Mouse (Mus musculus): ENCODE measurements at regions not wholly inside any gene's neighbourhood (a gene's known extent, or its start where the extent isn't known, plus 50 kb on each side); places are given as distances from the start of the nearest gene placed in this dataset.
A peak's percentile ranks its signal among the peaks of the same experiment; 100 is the strongest.

GRCm38 (mm10) chr1:169346876-169347275 is 184.4 kb downstream of the Nuf2 start:
- no peak overlapping the region for H3K27ac ChIP-seq (ENCODE audit: low read length)
- H3K9ac ChIP-seq (replicated peaks; ENCODE audit: low read depth), result no peak overlapping the region
- H3K36me3 ChIP-seq (ENCODE audit: insufficient read depth, low read length), result no peaks in the 10 kb centered on the region
- H3K4me2 ChIP-seq (replicated peaks; ENCODE audit: low read depth, low read length), result no peak overlapping the region
- no peak for DNase-seq (ENCODE audit: low spot score)
- TF ChIP-seq CTCF (IDR thresholded peaks at IDR 0.05), result no peak
- TF ChIP-seq EP300 (IDR thresholded peaks at IDR 0.05), result no peak
- no peaks in the 10 kb centered on the region for H3K27me3 ChIP-seq (replicated peaks; ENCODE audit: insufficient read depth, low read length)
- H3K4me1 ChIP-seq (ENCODE audit: insufficient read depth, low read depth, low read length), result no peaks in the 10 kb centered on the region
- H3K9me3 ChIP-seq (ENCODE audit: low read length), result no peaks in the 10 kb centered on the region
- 91% methylated on average over 1 of the region's 1 CpGs for WGBS
- H3K4me3 ChIP-seq (ENCODE audit: low read depth, low read length), result no peak overlapping the region
- no peak for ATAC-seq

- 59% methylated on average over 1 of the region's 1 CpGs for WGBS
- H3K4me1 ChIP-seq (ENCODE audit: insufficient read depth, low read depth, low read length), result no peaks in the 10 kb centered on the region
- DNase-seq (ENCODE audit: low spot score) (no peak), ATAC-seq (no peak)
- H3K9ac ChIP-seq (replicated peaks; ENCODE audit: low read depth), result no peak overlapping the region
- H3K9me3 ChIP-seq (ENCODE audit: low read length), result no peaks in the 10 kb centered on the region
- no peaks in the 10 kb centered on the region for H3K36me3 ChIP-seq (ENCODE audit: insufficient read depth, low read length)
- TF ChIP-seq EP300 (IDR thresholded peaks at IDR 0.05) (no peak), CTCF (IDR thresholded peaks at IDR 0.05) (no peak)
- H3K4me3 ChIP-seq (ENCODE audit: low read depth, low read length), result no peak overlapping the region
- no peak overlapping the region for H3K27ac ChIP-seq (ENCODE audit: low read length)
- no peak overlapping the region for H3K4me2 ChIP-seq (replicated peaks; ENCODE audit: low read depth, low read length)
- no peaks in the 10 kb centered on the region for H3K27me3 ChIP-seq (replicated peaks; ENCODE audit: insufficient read depth, low read length)
Measured at GRCm38 (mm10) chr1:169341131-169341530, 190.1 kb downstream of the Nuf2 start.

GRCm38 (mm10) chr1:169338461-169338860 is 192.8 kb downstream of the Nuf2 start:
- Histone ChIP-seq H3K9ac (replicated peaks; ENCODE audit: low read depth) (no peak overlapping the region), H3K4me3 (ENCODE audit: low read depth, low read length) (no peak overlapping the region), H3K4me2 (replicated peaks; ENCODE audit: low read depth, low read length) (no peak overlapping the region), H3K27me3 (replicated peaks; ENCODE audit: insufficient read depth, low read length) (no peaks in the 10 kb centered on the region), H3K9me3 (ENCODE audit: low read length) (no peaks in the 10 kb centered on the region), H3K27ac (ENCODE audit: low read length) (no peak overlapping the region), H3K4me1 (ENCODE audit: insufficient read depth, low read depth, low read length) (no peaks in the 10 kb centered on the region), H3K36me3 (ENCODE audit: insufficient read depth, low read length) (no peaks in the 10 kb centered on the region)
- peak; percentile 40 for DNase-seq (ENCODE audit: low spot score)
- peak; percentile 26; the same call in 1 of the 2 replicates for ATAC-seq
- 23% methylated on average over 4 of the region's 4 CpGs for WGBS
- TF ChIP-seq EP300 (IDR thresholded peaks at IDR 0.05) (peak; percentile 28; the same call in 1 of the 2 replicates), CTCF (IDR thresholded peaks at IDR 0.05) (no peak)

- 76% methylated on average over 5 of the region's 5 CpGs for WGBS
Measured at GRCm38 (mm10) chr1:169332165-169332564, 199.1 kb downstream of the Nuf2 start.

GRCm38 (mm10) chr1:169313241-169313640 is 218.0 kb downstream of the Nuf2 start:
- no peak overlapping the region for H3K9ac ChIP-seq (replicated peaks; ENCODE audit: low read depth)
- TF ChIP-seq CTCF (IDR thresholded peaks at IDR 0.05), result no peak
- no peak for TF ChIP-seq EP300 (IDR thresholded peaks at IDR 0.05)
- no peak overlapping the region for H3K4me3 ChIP-seq (ENCODE audit: low read depth, low read length)
- no peaks in the 10 kb centered on the region for H3K36me3 ChIP-seq (ENCODE audit: insufficient read depth, low read length)
- H3K4me1 ChIP-seq (ENCODE audit: insufficient read depth, low read depth, low read length), result no peaks in the 10 kb centered on the region
- DNase-seq (ENCODE audit: low spot score) (no peak), ATAC-seq (no peak)
- H3K27me3 ChIP-seq (replicated peaks; ENCODE audit: insufficient read depth, low read length), result no peaks in the 10 kb centered on the region
- H3K27ac ChIP-seq (ENCODE audit: low read length), result no peak overlapping the region
- no peaks in the 10 kb centered on the region for H3K9me3 ChIP-seq (ENCODE audit: low read length)
- 68% methylated on average over 8 of the region's 8 CpGs for WGBS
- H3K4me2 ChIP-seq (replicated peaks; ENCODE audit: low read depth, low read length), result no peak overlapping the region

More at GRCm38 (mm10) chr1:169332165-169332564, 199.1 kb downstream of the Nuf2 start:
- no peak overlapping the region for H3K9ac ChIP-seq (replicated peaks; ENCODE audit: low read depth)
- no peaks in the 10 kb centered on the region for H3K4me1 ChIP-seq (ENCODE audit: insufficient read depth, low read depth, low read length)
- no peak overlapping the region for H3K4me2 ChIP-seq (replicated peaks; ENCODE audit: low read depth, low read length)
- DNase-seq (ENCODE audit: low spot score), result no peak
- ATAC-seq, result no peak
- no peaks in the 10 kb centered on the region for H3K36me3 ChIP-seq (ENCODE audit: insufficient read depth, low read length)
- H3K27me3 ChIP-seq (replicated peaks; ENCODE audit: insufficient read depth, low read length), result no peaks in the 10 kb centered on the region
- no peak overlapping the region for H3K27ac ChIP-seq (ENCODE audit: low read length)
- no peaks in the 10 kb centered on the region for H3K9me3 ChIP-seq (ENCODE audit: low read length)
- TF ChIP-seq CTCF (IDR thresholded peaks at IDR 0.05) (no peak), EP300 (IDR thresholded peaks at IDR 0.05) (no peak)
- no peak overlapping the region for H3K4me3 ChIP-seq (ENCODE audit: low read depth, low read length)

- DNase-seq (ENCODE audit: low spot score) (no peak), ATAC-seq (no peak)
- no peak overlapping the region for H3K9ac ChIP-seq (replicated peaks; ENCODE audit: low read depth)
- TF ChIP-seq EP300 (IDR thresholded peaks at IDR 0.05), result no peak
- TF ChIP-seq CTCF (IDR thresholded peaks at IDR 0.05), result no peak
- no peaks in the 10 kb centered on the region for H3K4me1 ChIP-seq (ENCODE audit: insufficient read depth, low read depth, low read length)
- H3K27ac ChIP-seq (ENCODE audit: low read length), result no peak overlapping the region
- no peaks in the 10 kb centered on the region for H3K27me3 ChIP-seq (replicated peaks; ENCODE audit: insufficient read depth, low read length)
- 95% methylated on average over 5 of the region's 5 CpGs for WGBS
- H3K4me3 ChIP-seq (ENCODE audit: low read depth, low read length), result no peak overlapping the region
- no peaks in the 10 kb centered on the region for H3K36me3 ChIP-seq (ENCODE audit: insufficient read depth, low read length)
- no peaks in the 10 kb centered on the region for H3K9me3 ChIP-seq (ENCODE audit: low read length)
- H3K4me2 ChIP-seq (replicated peaks; ENCODE audit: low read depth, low read length), result no peak overlapping the region
Measured at GRCm38 (mm10) chr1:169283440-169283839, 247.8 kb downstream of the Nuf2 start.

GRCm38 (mm10) chr1:169270750-169271149 is 260.5 kb downstream of the Nuf2 start:
- Histone ChIP-seq H3K9ac (replicated peaks; ENCODE audit: low read depth) (no peak overlapping the region), H3K27me3 (replicated peaks; ENCODE audit: insufficient read depth, low read length) (no peaks in the 10 kb centered on the region), H3K4me3 (ENCODE audit: low read depth, low read length) (no peak overlapping the region), H3K27ac (ENCODE audit: low read length) (no peak overlapping the region), H3K9me3 (ENCODE audit: low read length) (no peaks in the 10 kb centered on the region), H3K36me3 (ENCODE audit: insufficient read depth, low read length) (no peaks in the 10 kb centered on the region), H3K4me2 (replicated peaks; ENCODE audit: low read depth, low read length) (no peak overlapping the region), H3K4me1 (ENCODE audit: insufficient read depth, low read depth, low read length) (no peaks in the 10 kb centered on the region)
- 57% methylated on average over 4 of the region's 4 CpGs for WGBS
- DNase-seq (ENCODE audit: low spot score), result no peak
- no peak for ATAC-seq
- TF ChIP-seq CTCF (IDR thresholded peaks at IDR 0.05), result no peak
